Mouse (Mus musculus) heart, adult 8-10 months (tissue): ENCODE measurements around the gene Gm29564. TPM values are rescaled to one million over a fixed set of nuclear protein-coding genes. Genes with fewer than 3 reads are reported as not detected.
"Not testable (repeated sequence)": the region's sequence is repeated elsewhere in the genome, so short reads cannot be mapped to it uniquely, and the experiment has no call there.

ENCODE experiments used
- DNase-seq: peaks from one replicate; pipeline ENCODE4 v3.0.0; 2022; ENCODE audit warnings: low spot score
- total RNA-seq, 4 experiments: library from RNA; stranded (reverse); gene quantifications; 2 replicates each; pipeline ENCODE4 v1.2.4; 2022

The Gm29564 gene
- not detected for total RNA-seq

DNA sequence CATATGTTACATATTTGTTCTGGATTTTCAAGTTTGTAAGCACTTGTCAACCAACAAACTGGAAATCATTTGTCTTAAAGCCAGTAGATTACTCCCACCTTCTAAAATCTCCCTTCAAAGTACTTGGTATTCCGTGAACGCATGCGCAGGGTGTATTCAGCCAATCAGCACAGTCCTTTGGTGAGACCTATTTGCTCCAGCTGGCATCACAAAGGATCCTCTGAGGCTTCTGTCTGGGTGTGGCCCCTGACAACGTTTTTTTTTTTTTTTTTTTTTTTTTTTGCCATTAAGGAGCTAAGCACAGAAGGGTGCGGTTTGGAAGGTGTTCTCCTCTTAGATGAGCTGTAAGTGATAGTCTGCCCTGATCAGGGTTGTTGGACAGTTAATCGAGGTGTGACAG lies at the start of gene Gm29564:
Gm29564 (plus strand) TSS at position 301 of the 400 bp plus-strand sequence.
- DNase-seq = not testable (repeated sequence)

Other genes starting within 250 kb of the Gm29564 start
- gene Gm20867, start 249.8 kb upstream of the Gm29564 start, total RNA-seq = not detected